Mouse (Mus musculus): ENCODE data around the gene Fam213a.

DNA sequence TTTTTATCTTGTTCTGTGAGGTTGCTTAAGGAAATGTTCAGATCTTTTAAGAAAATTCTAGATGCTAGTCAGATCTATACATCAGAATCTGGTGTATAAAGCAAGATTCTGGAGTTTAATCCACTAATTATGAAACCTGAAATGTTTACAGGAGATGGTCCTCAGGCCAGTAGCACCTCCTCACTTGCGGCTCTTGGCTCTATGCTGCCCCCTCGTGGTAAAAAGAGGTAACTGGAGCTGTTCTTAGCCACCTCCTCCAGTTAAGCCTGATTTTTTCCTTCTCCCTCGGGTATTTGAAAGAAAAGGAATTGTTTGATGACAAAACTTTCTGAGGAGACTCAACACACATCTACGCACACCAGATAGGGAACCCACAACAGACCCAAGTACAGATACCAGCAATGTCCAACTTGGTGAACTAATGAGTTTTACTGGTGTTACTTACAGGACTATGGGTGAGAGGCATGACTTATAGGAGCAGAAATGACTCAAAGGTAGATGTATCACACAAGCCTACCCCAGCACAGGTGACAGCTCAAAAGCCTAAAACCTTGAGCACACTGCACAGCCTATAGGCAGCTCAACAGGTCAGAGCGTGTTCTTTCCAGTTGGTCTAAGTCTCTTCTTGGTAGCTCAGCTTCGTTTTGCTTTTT lies 21.7 kb upstream of the Fam213a start:
- TF ChIP-seq GATA1 (IDR thresholded peaks at IDR 0.05; ENCODE audit: borderline replicate concordance, low read length): no peak
- TF ChIP-seq FLI1 (IDR thresholded peaks at IDR 0.05; ENCODE audit: low read length): no peak
